Mouse (Mus musculus) natural killer cell, adult 2 months (primary cell): Measurements from ENCODE around the gene Gm45716.

Source experiments
- DNase-seq, 2 experiments: peaks; one replicate each; pipeline ENCODE4 v3.0.0; 2022; ENCODE audit warnings: low spot score in 2 of 2

Gene Gm45716

GRCm38 (mm10) chr11:90214246-90214645 is 26.8 kb downstream of the Gm45716 start:
- DNase-seq = no peak

GRCm38 (mm10) chr11:90220022-90220645 is 32.7 kb downstream of the Gm45716 start:
- DNase-seq = no peak

- DNase-seq = no peak
These were observed 33.3 kb downstream of the Gm45716 start for GRCm38 (mm10) chr11:90220750-90221149.

GRCm38 (mm10) chr11:90224914-90225470 is 37.5 kb downstream of the Gm45716 start:
- DNase-seq = peak; percentile 79 to 89

GRCm38 (mm10) chr11:90227000-90227922 is 39.8 kb downstream of the Gm45716 start:
- no peak for DNase-seq

GRCm38 (mm10) chr11:90228251-90228949 is 40.9 kb downstream of the Gm45716 start:
- DNase-seq = no peak

GRCm38 (mm10) chr11:90229800-90230199 is 42.3 kb downstream of the Gm45716 start:
- no peak for DNase-seq

- DNase-seq = no peak
These were observed 43.2 kb downstream of the Gm45716 start for GRCm38 (mm10) chr11:90230671-90231070.

- DNase-seq = no peak
These were observed 44.1 kb downstream of the Gm45716 start for GRCm38 (mm10) chr11:90231631-90232030.

- no peak for DNase-seq
These were observed 45.2 kb downstream of the Gm45716 start for GRCm38 (mm10) chr11:90232685-90233084.

GRCm38 (mm10) chr11:90235221-90235620 is 47.7 kb downstream of the Gm45716 start:
- no peak for DNase-seq

- no peak for DNase-seq
These were observed 50.1 kb downstream of the Gm45716 start for GRCm38 (mm10) chr11:90237616-90238015.

- no peak for DNase-seq
These were observed 51.2 kb downstream of the Gm45716 start for GRCm38 (mm10) chr11:90238657-90239056.

GRCm38 (mm10) chr11:90240652-90241330 is 53.3 kb downstream of the Gm45716 start:
- no peak for DNase-seq

GRCm38 (mm10) chr11:90241874-90242273 is 54.4 kb downstream of the Gm45716 start:
- DNase-seq = no peak

- DNase-seq = no peak
These were observed 55.8 kb downstream of the Gm45716 start for GRCm38 (mm10) chr11:90243300-90243699.

- DNase-seq = no peak
These were observed 58.1 kb downstream of the Gm45716 start for GRCm38 (mm10) chr11:90245630-90246029.

- DNase-seq = no peak
These were observed 59.2 kb downstream of the Gm45716 start for GRCm38 (mm10) chr11:90246676-90247075.

GRCm38 (mm10) chr11:90247793-90248192 is 60.3 kb downstream of the Gm45716 start:
- DNase-seq = no peak

GRCm38 (mm10) chr11:90249025-90249650 is 61.7 kb downstream of the Gm45716 start, which contains the start of gene Mmd:
Gene Mmd (plus strand): TSS chr11:90249456.
- DNase-seq = peak; percentile 99

GRCm38 (mm10) chr11:90249701-90250141 is 62.2 kb downstream of the Gm45716 start:
- no peak for DNase-seq
